ENCODE assay signal across 26 mouse cellular contexts in genomic region chr19:40220878-40221277, GRCm38 (mm10). TPM values are rescaled to one million over a fixed set of nuclear protein-coding genes. Genes with fewer than 3 reads are reported as not detected.
"Had no signal": no experiment of that assay in that cellular context is flagged by ENCODE, and none has a peak within 500 bp of the region (broad histone marks: within the 10 kb centered on the region; RNA-seq: fewer than 3 reads in every experiment).

No protein-coding gene starts in this region.

- H3K27ac ChIP-seq: midbrain, embryonic 10.5 days; midbrain, embryonic 12.5 days; neural tube, embryonic 13.5 days; neural tube, embryonic 15.5 days had no signal

- DNase-seq: lung, adult 18-20 months; lung, embryonic 14.5 days; lung, postnatal 10 days; lung, postnatal 4 days; midbrain, embryonic 14.5 days; retina, postnatal 1 day; right cerebral cortex, adult 18-20 months; right cerebral cortex, postnatal 25 days; right cerebral cortex, postnatal 4 days; spleen, adult 18-20 months; thymus, adult 18-20 months; thymus, postnatal 14 days; thymus, postnatal 36 days had no signal

- H3K4me1 ChIP-seq: midbrain, embryonic 10.5 days; midbrain, embryonic 12.5 days; neural tube, embryonic 13.5 days; neural tube, embryonic 15.5 days had no signal

- H3K9ac ChIP-seq: lung, embryonic 14.5 days; midbrain, embryonic 12.5 days; neural tube, embryonic 13.5 days; neural tube, embryonic 15.5 days had no signal

- H3K36me3 ChIP-seq: midbrain, embryonic 12.5 days; neural tube, embryonic 13.5 days; neural tube, embryonic 15.5 days had no signal

- ATAC-seq: midbrain, embryonic 16.5 days had no signal

- H3K4me2 ChIP-seq: lung, embryonic 14.5 days; midbrain, embryonic 12.5 days; neural tube, embryonic 13.5 days; neural tube, embryonic 15.5 days had no signal

- H3K9me3 ChIP-seq: midbrain, embryonic 10.5 days; midbrain, embryonic 12.5 days; neural tube, embryonic 13.5 days; neural tube, embryonic 15.5 days had no signal

- H3K4me3 ChIP-seq: midbrain, embryonic 10.5 days; midbrain, embryonic 12.5 days; myocyte; neural tube, embryonic 13.5 days; neural tube, embryonic 15.5 days had no signal

- H3K27me3 ChIP-seq: midbrain, embryonic 12.5 days; neural tube, embryonic 13.5 days; neural tube, embryonic 15.5 days had no signal

RNA-seq across cellular contexts. Expression of gene Cyp2c70, which starts 33.7 kb away (rescaled TPM):
- total RNA-seq: megakaryocyte, adult 5-6 weeks; megakaryocyte-erythroid progenitor cell, adult 5-6 weeks had no signal
- polyA plus RNA-seq: lung, embryonic 14.5 days; lung, embryonic 16.5 days; midbrain, embryonic 10.5 days; midbrain, embryonic 12.5 days; midbrain, embryonic 14.5 days; midbrain, embryonic 16.5 days; myocyte; neural tube, embryonic 11.5 days; neural tube, embryonic 13.5 days; neural tube, embryonic 15.5 days; small intestine, adult 2 months; testis, adult 2 months; thymus, postnatal 0 days had no signal
